Mouse (Mus musculus) hematopoietic multipotent progenitor cell, adult 10-12 weeks (in vitro differentiated cells): ENCODE results near the gene Hsd17b2. TPM values are rescaled to one million over a fixed set of nuclear protein-coding genes. Genes with fewer than 3 reads are reported as not detected.

ENCODE experiments used
- polyA plus RNA-seq: library from polyadenylated mRNA; stranded (reverse); fragments of >175 nt; gene quantifications from 2 replicates; pipeline ENCODE4 v1.2.3, GENCODE M21; 2012; ENCODE audit warnings: low replicate concordance

Gene Hsd17b2
- polyA plus RNA-seq, result not detected in 2 replicates

GRCm38 (mm10) chr8:117701859-117702258 lies at the start of gene Hsd17b2:
Gene Hsd17b2 (plus strand): TSS chr8:117701904.

DNA sequence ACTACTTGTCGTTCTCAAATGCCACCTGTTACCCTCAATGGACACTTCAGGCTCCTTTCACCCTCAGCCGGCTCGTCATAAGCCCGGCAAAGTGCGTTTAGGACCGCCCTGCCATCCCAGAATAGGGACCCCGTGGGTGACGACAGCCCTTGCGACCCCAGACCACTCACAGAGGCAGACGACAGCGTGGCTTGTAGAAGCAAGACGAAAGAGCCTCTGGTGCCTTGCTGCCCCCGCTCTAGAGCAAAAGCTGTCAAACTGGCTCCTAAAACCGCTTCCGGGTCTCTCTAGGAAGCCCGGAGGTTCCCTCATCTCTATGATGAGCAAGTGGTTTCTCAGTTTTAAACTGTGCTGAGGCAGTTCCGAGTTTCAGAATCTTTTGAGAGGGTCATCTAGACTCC lies 28.3 kb upstream of the Hsd17b2 start, which contains the start of gene Sdr42e1:
Gene Sdr42e1 (minus strand): TSS at position 260 of the 401 bp plus-strand sequence.

DNA sequence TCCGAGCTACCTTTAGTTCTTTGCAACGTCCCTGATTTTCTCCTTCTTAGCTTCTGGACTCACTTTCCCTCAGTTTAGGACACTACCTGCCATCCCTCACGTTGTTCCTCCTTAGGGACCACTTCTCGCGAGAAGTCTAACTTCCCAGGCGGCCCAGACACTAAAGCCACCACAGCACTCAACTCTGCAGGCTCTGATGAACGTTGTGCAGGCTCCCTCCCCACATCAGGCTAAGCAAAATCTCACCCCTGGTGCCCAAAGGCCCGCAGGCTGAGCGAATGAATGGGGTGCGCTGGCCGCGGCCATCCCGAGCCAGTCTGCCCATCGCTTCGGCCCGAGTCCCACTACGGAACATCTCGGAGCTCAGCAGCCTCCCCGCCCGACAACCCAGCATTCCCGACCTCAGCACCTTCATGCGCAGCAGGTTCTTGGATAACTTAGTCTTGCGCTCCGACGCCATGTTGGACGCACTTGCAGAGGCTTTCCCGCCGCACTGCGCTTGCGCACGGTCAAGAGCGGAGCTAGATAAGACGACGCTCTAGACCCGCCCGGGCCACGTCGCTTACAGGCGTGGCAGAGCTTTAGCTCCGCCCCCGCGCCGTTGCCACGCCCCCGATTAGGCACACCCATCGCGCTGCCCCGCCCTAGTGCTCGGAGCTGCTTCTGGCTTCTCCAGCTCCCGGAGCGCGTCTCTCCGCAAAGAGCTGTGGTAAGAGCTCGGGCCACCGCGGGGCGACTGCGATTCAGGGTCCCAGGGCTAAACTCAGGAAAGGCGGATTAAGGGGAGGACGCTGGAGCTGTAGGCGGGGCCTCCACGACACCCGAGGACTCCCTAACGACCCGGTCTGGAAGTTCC lies 100.0 kb downstream of the Hsd17b2 start, which contains the start of gene Mphosph6:
Gene Mphosph6 (minus strand): TSS at position 501 of the 856 bp plus-strand sequence.

Other genes starting within 250 kb of the Hsd17b2 start
- gene Plcg2, start 203.6 kb upstream of the Hsd17b2 start, polyA plus RNA-seq, result 68.8 and 73.2 TPM in 2 replicates
- 0.61 and 1.6 TPM in 2 replicates for gene Sdr42e1, start 28.2 kb upstream of the Hsd17b2 start, polyA plus RNA-seq
- gene Mphosph6, start 100.0 kb downstream of the Hsd17b2 start, polyA plus RNA-seq, result 2.0 and 4.2 TPM in 2 replicates